Mouse (Mus musculus): ENCODE data around the gene Lin7a. TPM values are rescaled to one million over a fixed set of nuclear protein-coding genes. Genes with fewer than 3 reads are reported as not detected.

Lin7a gene
- total RNA-seq, 2 experiments from 2014 or later, result 57.8 to 59.6 TPM

GRCm38 (mm10) chr10:107255351-107256050, 16.0 kb upstream of the Lin7a start:
- Histone ChIP-seq H3K4me3 (no peak overlapping the region), H3K27ac (no peak overlapping the region)
- no peak for DNase-seq (ENCODE audit: extremely low spot score in 1 of 2, low spot score in 2 of 2)
- intact Hi-C loops (cut with DNase I), result no loop called here
- TF ChIP-seq CTCF (IDR thresholded peaks at IDR 0.05), result no peak

DNA sequence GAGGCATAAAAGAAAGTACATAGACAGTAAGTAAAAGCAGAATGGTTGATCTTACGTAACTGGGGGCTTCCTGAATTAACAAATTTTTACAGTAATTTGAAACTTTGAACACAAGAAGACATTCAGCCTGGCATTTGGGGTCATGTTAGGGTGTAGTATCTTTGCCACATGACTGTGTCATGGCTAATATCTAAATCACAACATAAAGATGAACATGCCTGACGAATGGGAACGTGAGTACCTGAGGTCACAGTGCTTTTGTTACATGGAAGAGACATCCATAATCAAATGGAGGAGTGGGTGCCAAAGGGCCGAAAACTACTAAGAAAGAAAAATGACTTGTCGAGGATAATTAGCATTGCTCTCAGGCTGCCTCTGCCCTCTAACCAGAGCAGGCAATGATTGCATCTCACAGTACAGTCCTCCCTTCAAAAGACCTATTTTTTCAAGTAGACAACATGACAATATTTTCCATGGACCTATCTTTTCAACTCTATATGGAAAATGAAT, 15.0 kb upstream of the Lin7a start:
- Histone ChIP-seq H3K4me3 (no peak overlapping the region), H3K27ac (no peak overlapping the region)
- intact Hi-C loops (cut with DNase I), result no loop called here
- no peak for DNase-seq (ENCODE audit: extremely low spot score in 1 of 2, low spot score in 2 of 2)
- TF ChIP-seq CTCF (IDR thresholded peaks at IDR 0.05), result no peak

- intact Hi-C loops (cut with DNase I), result no loop called here
- no peak for DNase-seq (ENCODE audit: extremely low spot score in 1 of 2, low spot score in 2 of 2)
- H3K4me3 ChIP-seq, result no peak overlapping the region
- peak; percentile 53 for TF ChIP-seq CTCF (IDR thresholded peaks at IDR 0.05)
- H3K27ac ChIP-seq, result no peak overlapping the region
Measured at GRCm38 (mm10) chr10:107260428-107260827, 11.1 kb upstream of the Lin7a start.

GRCm38 (mm10) chr10:107272131-107272803, 781 bp downstream of the Lin7a start:
- DNase-seq (ENCODE audit: extremely low spot score in 1 of 2, low spot score in 2 of 2), result peak; percentile 49 to 57
- intact Hi-C loops (cut with DNase I), result loop anchor here (1.0 to 10.0 kb wide), 5 partner anchors 65 to 657 kb away; no protein-coding TSS in a partner anchor
- peak overlapping the region; percentile 85 for H3K4me3 ChIP-seq
- H3K27ac ChIP-seq, result peak overlapping the region; percentile 97
- TF ChIP-seq CTCF (IDR thresholded peaks at IDR 0.05), result no peak

DNA sequence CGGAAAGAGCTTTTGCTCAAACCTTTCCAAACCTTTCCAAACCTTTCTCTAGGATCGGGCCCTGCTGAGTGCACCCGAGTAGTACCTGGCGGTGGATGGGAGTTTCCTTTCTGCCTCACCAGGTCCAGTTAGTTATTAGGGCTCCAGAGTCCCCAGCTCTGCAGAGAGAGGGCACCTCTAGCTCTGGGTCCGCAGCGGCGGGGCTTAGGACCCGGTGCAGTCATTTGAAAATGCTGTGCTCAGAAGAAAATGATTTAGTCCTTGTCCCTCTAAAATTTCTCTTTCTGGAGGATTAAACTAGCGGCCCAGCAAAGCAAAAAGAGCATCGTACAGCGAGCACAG, 1.3 kb downstream of the Lin7a start:
- H3K27ac ChIP-seq, result peak overlapping the region; percentile 97
- peak; percentile 20 to 25 for DNase-seq (ENCODE audit: extremely low spot score in 1 of 2, low spot score in 2 of 2)
- H3K4me3 ChIP-seq, result peak overlapping the region; percentile 85
- intact Hi-C loops (cut with DNase I), result loop anchor here (1.0 to 10.0 kb wide), 5 partner anchors 65 to 658 kb away; no protein-coding TSS in a partner anchor
- no peak; the same call in 1 of the 2 replicates for TF ChIP-seq CTCF (IDR thresholded peaks at IDR 0.05)

DNA sequence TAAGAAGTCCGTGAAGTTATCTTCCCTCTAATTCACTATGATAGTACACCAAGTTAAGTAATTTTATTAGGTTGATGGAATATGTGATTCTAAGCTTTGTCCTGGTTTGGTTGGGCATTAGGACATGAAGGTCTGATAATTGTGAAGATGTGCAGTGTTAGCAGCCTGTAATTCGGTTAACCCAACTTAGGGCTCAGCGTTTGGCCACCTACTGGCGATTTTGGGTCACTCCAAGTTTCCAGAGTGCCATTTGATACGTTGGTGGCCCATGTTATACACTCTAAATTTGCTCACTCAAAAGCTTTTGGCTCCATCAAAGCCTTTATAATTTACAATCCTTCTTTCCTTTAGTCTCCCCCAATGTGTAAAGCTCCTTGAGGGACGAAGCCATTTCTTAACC, 2.4 kb downstream of the Lin7a start:
- peak; percentile 47 for TF ChIP-seq CTCF (IDR thresholded peaks at IDR 0.05)
- H3K4me3 ChIP-seq, result peak overlapping the region; percentile 85; the same call in 1 of the 2 replicates

GRCm38 (mm10) chr10:107274785-107275184, 3.3 kb downstream of the Lin7a start:
- no peak for DNase-seq (ENCODE audit: extremely low spot score in 1 of 2, low spot score in 2 of 2)
- H3K27ac ChIP-seq, result no peak overlapping the region
- no peak overlapping the region for H3K4me3 ChIP-seq
- TF ChIP-seq CTCF (IDR thresholded peaks at IDR 0.05), result peak; percentile 55
- intact Hi-C loops (cut with DNase I), result loop anchor here (5.0 to 10.0 kb wide), 4 partner anchors 63 to 660 kb away; no protein-coding TSS in a partner anchor

More for the DNA sequence above, 2.4 kb downstream of the Lin7a start:
- no peak overlapping the region for H3K27ac ChIP-seq
- no peak for DNase-seq (ENCODE audit: extremely low spot score in 1 of 2, low spot score in 2 of 2)
- intact Hi-C loops (cut with DNase I), result loop anchor here (5.0 to 10.0 kb wide), 4 partner anchors 63 to 659 kb away; no protein-coding TSS in a partner anchor

DNA sequence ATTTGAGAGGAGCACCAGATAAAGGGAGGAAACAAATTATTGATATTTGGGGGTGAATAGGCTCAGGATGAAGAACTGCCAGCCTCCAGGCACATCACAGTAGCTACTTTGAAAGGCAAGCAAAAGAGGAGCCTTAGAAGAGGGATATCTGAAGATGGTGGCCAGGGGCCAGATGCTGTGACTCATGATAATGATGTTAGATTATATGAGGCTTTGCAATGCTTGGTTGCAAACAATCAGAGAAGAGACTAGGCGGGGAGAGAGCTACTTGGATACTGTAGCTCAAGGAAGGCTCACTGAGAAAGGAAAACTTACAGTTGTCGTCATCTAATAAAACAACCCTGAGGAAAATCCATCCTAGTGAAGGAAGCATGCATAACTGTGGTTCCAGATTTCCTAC, 5.2 kb downstream of the Lin7a start:
- no peak overlapping the region for H3K27ac ChIP-seq
- no peak for DNase-seq (ENCODE audit: extremely low spot score in 1 of 2, low spot score in 2 of 2)
- intact Hi-C loops (cut with DNase I), result loop anchor here (10.0 kb wide), 1 partner anchor 662 kb away; no protein-coding TSS in a partner anchor
- H3K4me3 ChIP-seq, result no peak overlapping the region
- no peak for TF ChIP-seq CTCF (IDR thresholded peaks at IDR 0.05)

GRCm38 (mm10) chr10:107293934-107294664, 22.6 kb downstream of the Lin7a start:
- DNase-seq (ENCODE audit: extremely low spot score in 1 of 2, low spot score in 2 of 2), result no peak
- no peak for TF ChIP-seq CTCF (IDR thresholded peaks at IDR 0.05)
- Histone ChIP-seq H3K27ac (no peak overlapping the region), H3K4me3 (no peak overlapping the region)
- intact Hi-C loops (cut with DNase I), result no loop called here

GRCm38 (mm10) chr10:107300587-107301248, 29.2 kb downstream of the Lin7a start:
- H3K4me3 ChIP-seq, result no peak overlapping the region
- H3K27ac ChIP-seq, result no peak overlapping the region
- DNase-seq (ENCODE audit: extremely low spot score in 1 of 2, low spot score in 2 of 2), result no peak
- TF ChIP-seq CTCF (IDR thresholded peaks at IDR 0.05), result no peak
- intact Hi-C loops (cut with DNase I), result no loop called here

DNA sequence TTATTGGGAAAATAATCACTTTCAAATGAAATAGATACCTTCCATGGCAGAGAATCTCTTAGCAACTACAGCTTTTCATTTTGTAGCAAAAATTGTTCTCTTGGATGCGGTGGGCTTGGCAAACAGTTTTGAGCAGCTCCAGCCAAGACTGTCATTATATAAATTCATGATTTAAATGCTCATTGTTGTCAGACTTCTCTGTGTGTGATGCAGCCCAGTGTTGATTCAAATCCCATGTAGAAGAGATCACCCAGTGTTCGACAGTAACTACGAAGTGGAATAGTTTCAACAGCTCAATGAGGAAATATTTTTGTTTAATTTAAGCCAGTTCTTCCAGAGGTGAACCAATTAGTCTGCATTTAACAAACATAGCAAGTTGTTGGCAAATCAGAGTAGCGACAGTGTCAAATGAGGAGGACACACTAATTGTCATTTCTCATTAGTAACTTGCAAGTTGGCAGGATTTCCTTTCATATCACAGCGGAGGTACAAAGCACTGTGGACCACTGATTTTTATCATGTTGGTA, 39.5 kb downstream of the Lin7a start:
- intact Hi-C loops (cut with DNase I), result no loop called here

More for the DNA sequence above, 39.5 kb downstream of the Lin7a start:
- no peak for DNase-seq (ENCODE audit: extremely low spot score in 1 of 2, low spot score in 2 of 2)
- H3K4me3 ChIP-seq, result no peak overlapping the region
- no peak for TF ChIP-seq CTCF (IDR thresholded peaks at IDR 0.05)
- peak overlapping the region; percentile 54; the same call in 1 of the 2 replicates for H3K27ac ChIP-seq

Measured in left cerebral cortex, adult 2 months (tissue).